ENCODE assay signal across 1 mouse cellular context in the genomic region with DNA sequence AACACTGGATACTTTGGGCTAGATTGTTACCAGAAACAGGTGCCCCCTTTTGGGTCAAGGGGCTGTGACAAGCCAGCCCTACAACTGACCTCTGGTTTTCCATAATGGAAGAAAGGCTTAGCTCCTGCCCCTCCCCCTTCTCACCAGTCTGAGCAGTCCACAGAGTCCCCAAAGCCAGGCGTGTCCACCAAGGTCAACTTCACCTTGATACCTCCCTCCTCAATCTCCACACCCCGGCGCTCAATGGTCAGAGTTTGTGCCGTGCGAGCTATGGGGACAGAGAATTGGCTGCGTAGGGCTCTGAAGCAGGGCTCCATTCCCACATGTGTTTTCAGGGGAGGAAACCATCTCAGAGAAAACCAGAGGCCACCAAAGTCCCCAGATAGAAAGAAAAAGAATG.
TF ChIP-seq lines count a peak whose summit lies in the region.

No protein-coding gene starts in this region.

TF ChIP-seq in MEL, 35 proteins besides CTCF, POLR2A, EP300 and RAD21:
- TF ChIP-seq CHD2 (IDR thresholded peaks at IDR 0.05; ENCODE audit: low read length) = no peak
- TF ChIP-seq USF1 (IDR thresholded peaks at IDR 0.05; ENCODE audit: low read depth, low read length) = no peak
- no peak for TF ChIP-seq MAX (IDR thresholded peaks at IDR 0.05; ENCODE audit: low read length)
- TF ChIP-seq CHD1 (IDR thresholded peaks at IDR 0.05; ENCODE audit: low read depth, low read length) = no peak
- 0 out of 2 replicates have a peak, but pooled peaks have one; percentile 37 for TF ChIP-seq MXI1 (IDR thresholded peaks at IDR 0.05; ENCODE audit: low read depth, low read length)
- no peak for TF ChIP-seq MYB (IDR thresholded peaks at IDR 0.05; ENCODE audit: low read depth, low read length)
